Mouse (Mus musculus) cortical plate, adult 2 months (tissue): ENCODE measurements around the gene Wdr43. TPM values are rescaled to one million over a fixed set of nuclear protein-coding genes. Genes with fewer than 3 reads are reported as not detected.

ENCODE experiments used
- H3K27ac ChIP-seq: fragments of 200-500 bp; 2 replicates; pipeline ENCODE4 v1.5.1; 2012; ENCODE audit warnings: low read length, control low read depth, inconsistent platforms; ENCODE audit not compliant: insufficient read depth
- H3K4me1 ChIP-seq: fragments of 200-500 bp; 2 replicates; pipeline ENCODE4 v1.6.1; 2011; ENCODE audit warnings: low read length; ENCODE audit not compliant: control insufficient read depth, insufficient read depth
- H3K4me3 ChIP-seq: fragments of 200-500 bp; 2 replicates; pipeline ENCODE4 v1.5.1; 2011; ENCODE audit warnings: mild to moderate bottlenecking, low read length, control low read depth; ENCODE audit not compliant: insufficient read depth
- CTCF ChIP-seq: fragments of 200-500 bp; IDR thresholded peaks from 2 replicates; pipeline ENCODE4 v1.5.1; 2011; ENCODE audit warnings: mild to moderate bottlenecking, control low read depth, low read length; ENCODE audit not compliant: insufficient read depth; ENCODE audit errors: extremely low read depth
- POLR2A ChIP-seq: fragments of 200-500 bp; IDR thresholded peaks from 2 replicates; pipeline ENCODE4 v1.6.1; 2011; ENCODE audit warnings: mild to moderate bottlenecking, low read length, control low read depth; ENCODE audit not compliant: insufficient read depth; ENCODE audit errors: extremely low read depth
- polyA plus RNA-seq: library from polyadenylated mRNA; depleted of rRNA; stranded (reverse); fragments of >200 nt; gene quantifications from 2 replicates; pipeline ENCODE4 v1.2.3, GENCODE M21; 2012; rRNA removed

Gene Wdr43
- polyA plus RNA-seq, 1 experiment = 18.6 TPM

DNA sequence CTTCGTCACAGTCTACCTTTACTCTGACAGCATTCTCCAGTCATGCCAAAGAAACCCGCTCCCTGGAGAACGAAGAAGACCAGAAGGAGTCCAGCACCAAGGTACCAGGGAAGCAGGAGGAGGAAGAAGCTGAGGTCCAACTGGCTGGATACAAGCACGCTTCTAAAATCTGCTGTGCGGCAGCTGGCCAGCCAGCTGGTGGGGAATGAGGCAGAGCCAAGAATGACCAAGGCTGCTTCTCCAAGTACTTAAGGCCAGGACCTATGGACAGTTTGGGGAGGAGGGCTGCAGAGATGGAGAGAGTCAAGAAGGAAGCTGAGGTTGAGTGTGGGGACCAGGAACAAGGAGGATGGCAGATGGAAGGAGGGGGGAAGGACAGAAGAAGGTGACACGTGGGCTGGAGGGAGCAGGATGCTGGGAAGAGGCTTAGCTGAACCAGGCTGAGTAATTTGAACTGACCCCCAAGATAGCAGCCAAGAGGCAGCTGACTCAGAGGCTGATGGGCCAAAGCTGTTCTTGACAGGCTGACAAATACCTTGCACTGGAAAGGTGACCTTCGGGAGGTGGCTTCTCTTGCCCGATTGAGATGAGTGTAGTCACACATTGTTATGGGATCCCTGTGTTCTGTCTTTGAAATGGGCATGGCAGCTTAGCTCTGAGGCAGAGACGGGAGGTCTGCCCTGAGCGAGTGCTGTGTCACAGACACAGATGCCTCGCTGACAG, 82.4 kb downstream of the Wdr43 start:
- Histone ChIP-seq H3K4me3 (no peak overlapping the region), H3K4me1 (peaks cover 3% of the 10 kb centered on the region; the same call in 1 of the 2 replicates), H3K27ac (no peak overlapping the region)
- TF ChIP-seq CTCF (no peak), POLR2A (no peak)

DNA sequence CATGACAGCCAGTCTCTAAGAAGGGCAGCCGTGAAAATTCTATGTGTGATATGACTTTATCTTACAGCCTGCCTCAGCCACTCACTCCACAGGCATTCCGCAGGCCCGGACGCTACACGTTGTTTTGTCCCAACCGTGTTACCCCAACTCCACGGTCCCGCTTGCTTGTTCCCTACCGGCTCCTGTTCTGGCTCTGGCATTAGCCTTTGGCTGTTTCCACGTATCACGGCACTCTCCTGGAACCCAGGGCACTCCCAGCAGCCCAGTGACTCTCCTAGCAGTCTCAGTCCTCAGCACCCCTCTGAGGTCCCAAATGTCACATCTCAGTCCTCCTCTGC, 82.9 kb downstream of the Wdr43 start:
- Histone ChIP-seq H3K4me1 (no peaks in the 10 kb centered on the region), H3K4me3 (no peak overlapping the region), H3K27ac (no peak overlapping the region)
- TF ChIP-seq POLR2A (no peak), CTCF (no peak)

DNA sequence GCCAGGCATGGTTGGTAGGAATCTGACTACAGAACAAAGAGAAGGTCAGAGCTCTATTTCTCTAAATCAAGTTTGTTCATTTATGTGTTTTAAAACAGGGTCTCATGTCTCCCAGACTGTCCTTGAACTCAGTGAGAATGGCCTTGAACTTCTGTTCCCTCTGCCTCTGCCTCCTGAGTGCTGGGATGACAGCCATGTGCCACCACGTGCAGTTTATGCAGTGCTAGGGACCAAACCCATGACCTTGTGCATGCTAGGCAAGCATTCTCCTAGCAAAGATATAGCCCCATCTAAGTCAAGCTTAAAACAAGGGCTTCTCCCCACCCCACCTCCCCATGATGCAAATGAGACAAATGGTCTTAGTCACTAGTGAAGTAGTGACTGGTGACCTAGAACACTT, 89.4 kb downstream of the Wdr43 start:
- Histone ChIP-seq H3K4me3 (no peak overlapping the region), H3K4me1 (no peaks in the 10 kb centered on the region), H3K27ac (no peak overlapping the region)
- TF ChIP-seq POLR2A (no peak), CTCF (no peak)

GRCm38 (mm10) chr17:71705550-71706480, 90.1 kb downstream of the Wdr43 start:
- H3K4me3 ChIP-seq = no peak overlapping the region
- H3K27ac ChIP-seq = no peak overlapping the region
- TF ChIP-seq POLR2A (no peak), CTCF (no peak)
- no peaks in the 10 kb centered on the region for H3K4me1 ChIP-seq

GRCm38 (mm10) chr17:71707715-71708114, 92.0 kb downstream of the Wdr43 start:
- Histone ChIP-seq H3K4me1 (no peaks in the 10 kb centered on the region), H3K27ac (no peak overlapping the region), H3K4me3 (no peak overlapping the region)
- TF ChIP-seq CTCF (no peak), POLR2A (no peak)

Other genes starting within 250 kb of the Wdr43 start
- gene Gm4707, start 156.0 kb upstream of the Wdr43 start, polyA plus RNA-seq = 1.4 and 1.6 TPM in 2 replicates
- 23.7 and 26.6 TPM in 2 replicates for gene Smchd1, start 140.6 kb upstream of the Wdr43 start, polyA plus RNA-seq
- gene Ndc80, start 89.0 kb upstream of the Wdr43 start, polyA plus RNA-seq = 0.17 and 0.38 TPM in 2 replicates
- gene Spdya, start 63.8 kb upstream of the Wdr43 start, polyA plus RNA-seq = 1.7 and 2.0 TPM in 2 replicates
- 1.7 and 1.8 TPM in 2 replicates for gene Togaram2, start 57.4 kb downstream of the Wdr43 start, polyA plus RNA-seq
- gene Pcare, start 137.0 kb downstream of the Wdr43 start, polyA plus RNA-seq = 0.08 TPM in 2 replicates
- 38.9 and 42.2 TPM in 2 replicates for gene Clip4, start 152.6 kb downstream of the Wdr43 start, polyA plus RNA-seq